Mouse (Mus musculus) embryo, embryonic 9.5 days (tissue): ENCODE results near the gene Ifna4.
"Not testable (repeated sequence)": the region's sequence is repeated elsewhere in the genome, so short reads cannot be mapped to it uniquely, and the experiment has no call there.

ENCODE experiments used
- DNase-seq: peaks from one replicate; pipeline ENCODE4 v3.0.0-alpha.2; 2017; ENCODE audit errors: extremely low spot score

The Ifna4 gene

DNA sequence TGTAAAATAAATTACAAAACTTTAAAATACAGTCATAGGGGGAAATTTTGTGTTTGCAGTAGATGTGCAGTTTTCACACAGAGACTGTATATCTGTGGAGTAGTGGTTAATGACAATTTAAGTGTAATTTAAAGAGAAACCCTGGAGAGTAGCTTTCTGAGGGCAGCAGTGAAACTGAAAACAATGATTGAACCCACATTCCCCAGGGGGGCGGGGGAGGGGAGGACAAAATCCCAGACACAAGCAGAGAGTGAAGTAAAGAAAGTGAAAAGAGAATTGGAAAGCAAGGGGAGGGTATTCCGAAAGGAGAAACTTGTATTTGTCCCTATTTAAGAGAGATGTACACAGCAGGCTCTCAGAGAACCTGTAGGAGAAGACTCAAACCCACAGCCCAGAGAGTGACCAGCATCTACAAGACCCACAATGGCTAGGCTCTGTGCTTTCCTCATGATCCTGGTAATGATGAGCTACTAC, at the start of gene Ifna4:
Gene Ifna4, plus strand, starts transcription at position 424 of the 474 bp plus-strand sequence.
- DNase-seq, result no peak

GRCm38 (mm10) chr4:88793936-88794675, 47.6 kb upstream of the Ifna4 start, which contains the start of gene Gm13275:
TSS of gene Gm13275 (plus strand) at chr4:88794487.
- not testable (repeated sequence) for DNase-seq

DNA sequence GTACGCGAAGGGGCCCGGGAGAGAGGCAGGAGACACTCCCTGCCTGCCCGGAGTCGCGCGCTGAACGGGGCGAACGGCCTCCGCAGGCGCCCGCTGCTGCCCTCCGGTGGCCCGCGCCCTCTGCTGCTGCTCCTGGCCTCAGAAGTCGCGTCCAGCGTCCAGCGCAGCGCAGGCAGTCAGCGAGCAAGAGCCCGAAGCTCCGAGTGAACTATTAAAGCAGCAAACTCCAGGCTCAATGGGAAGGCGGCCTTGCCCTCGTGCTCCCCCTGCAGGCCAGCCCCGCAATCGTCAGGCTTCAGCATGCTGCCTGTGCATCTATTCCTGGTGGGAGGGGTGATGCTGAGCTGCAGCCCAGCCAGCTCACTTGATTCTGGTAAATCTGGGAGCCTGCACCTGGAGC, 44.6 kb upstream of the Ifna4 start, which contains the start of gene Gm13279:
Gene Gm13279, plus strand, starts transcription at position 301 of the 400 bp plus-strand sequence.
- not testable (repeated sequence) for DNase-seq

- DNase-seq, result not testable (repeated sequence)
Observed at GRCm38 (mm10) chr4:88799365-88799764, 42.3 kb upstream of the Ifna4 start, which contains the start of gene Gm13285. TSS of gene Gm13285 (plus strand) at chr4:88799665.

DNA sequence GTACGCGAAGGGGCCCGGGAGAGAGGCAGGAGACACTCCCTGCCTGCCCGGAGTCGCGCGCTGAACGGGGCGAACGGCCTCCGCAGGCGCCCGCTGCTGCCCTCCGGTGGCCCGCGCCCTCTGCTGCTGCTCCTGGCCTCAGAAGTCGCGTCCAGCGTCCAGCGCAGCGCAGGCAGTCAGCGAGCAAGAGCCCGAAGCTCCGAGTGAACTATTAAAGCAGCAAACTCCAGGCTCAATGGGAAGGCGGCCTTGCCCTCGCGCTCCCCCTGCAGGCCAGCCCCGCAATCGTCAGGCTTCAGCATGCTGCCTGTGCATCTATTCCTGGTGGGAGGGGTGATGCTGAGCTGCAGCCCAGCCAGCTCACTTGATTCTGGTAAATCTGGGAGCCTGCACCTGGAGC, 38.7 kb upstream of the Ifna4 start, which contains the start of gene Gm13287:
Gene Gm13287, plus strand, starts transcription at position 301 of the 400 bp plus-strand sequence.
- DNase-seq, result not testable (repeated sequence)

DNA sequence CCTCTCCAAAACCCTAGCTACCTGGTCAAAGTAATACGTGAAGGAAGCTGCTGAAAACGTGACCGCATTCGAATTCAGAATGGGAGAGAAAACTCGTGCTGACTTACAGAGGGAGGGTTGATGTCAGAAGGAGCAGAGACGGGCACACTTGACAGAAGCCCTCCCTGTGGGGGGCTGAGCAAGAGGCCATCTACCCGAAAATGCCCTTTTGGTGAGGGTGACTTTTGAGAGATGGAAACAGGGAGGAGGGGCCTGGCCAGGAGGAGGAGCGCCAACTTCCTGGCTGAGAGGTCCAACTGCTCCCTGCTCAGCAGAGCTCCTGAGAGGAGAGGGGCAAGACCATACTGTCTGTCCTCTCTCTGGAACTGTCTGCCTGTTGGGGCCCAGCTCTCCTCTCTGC, 36.4 kb upstream of the Ifna4 start, which contains the start of gene Gm13288:
Gene Gm13288, plus strand, starts transcription at position 301 of the 400 bp plus-strand sequence.
- DNase-seq, result not testable (repeated sequence)

DNA sequence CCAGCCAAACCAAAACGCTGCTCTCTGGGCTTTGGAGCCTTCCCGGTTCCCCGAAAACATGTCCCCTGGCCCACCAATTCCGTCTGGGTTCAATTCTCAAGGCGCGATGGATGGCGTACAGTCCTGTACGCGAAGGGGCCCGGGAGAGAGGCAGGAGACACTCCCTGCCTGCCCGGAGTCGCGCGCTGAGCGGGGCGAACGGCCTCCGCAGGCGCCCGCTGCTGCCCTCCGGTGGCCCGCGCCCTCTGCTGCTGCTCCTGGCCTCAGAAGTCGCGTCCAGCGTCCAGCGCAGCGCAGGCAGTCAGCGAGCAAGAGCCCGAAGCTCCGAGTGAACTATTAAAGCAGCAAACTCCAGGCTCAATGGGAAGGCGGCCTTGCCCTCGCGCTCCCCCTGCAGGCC, 35.9 kb upstream of the Ifna4 start:
- not testable (repeated sequence) for DNase-seq

DNA sequence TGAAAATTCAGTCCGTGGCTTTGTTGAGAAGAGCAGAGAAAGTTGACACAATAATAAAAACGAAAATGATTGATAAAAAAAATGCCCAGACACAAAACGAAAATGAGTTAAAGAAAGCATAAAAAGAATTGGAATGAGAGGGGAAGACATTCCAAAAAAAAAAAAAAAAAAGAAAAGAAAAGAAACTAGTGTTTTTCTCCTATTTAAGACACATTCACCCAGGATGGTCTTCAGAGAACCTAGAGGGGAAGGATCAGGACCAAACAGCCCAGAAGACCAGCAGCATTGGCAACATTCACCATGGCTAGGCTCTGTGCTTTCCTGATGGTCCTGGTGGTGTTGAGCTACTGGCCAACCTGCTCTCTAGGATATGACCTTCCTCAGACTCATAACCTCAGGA, 25.7 kb upstream of the Ifna4 start, which contains the start of gene Ifna7:
Gene Ifna7, plus strand, starts transcription at position 301 of the 400 bp plus-strand sequence.
- no peak for DNase-seq

DNA sequence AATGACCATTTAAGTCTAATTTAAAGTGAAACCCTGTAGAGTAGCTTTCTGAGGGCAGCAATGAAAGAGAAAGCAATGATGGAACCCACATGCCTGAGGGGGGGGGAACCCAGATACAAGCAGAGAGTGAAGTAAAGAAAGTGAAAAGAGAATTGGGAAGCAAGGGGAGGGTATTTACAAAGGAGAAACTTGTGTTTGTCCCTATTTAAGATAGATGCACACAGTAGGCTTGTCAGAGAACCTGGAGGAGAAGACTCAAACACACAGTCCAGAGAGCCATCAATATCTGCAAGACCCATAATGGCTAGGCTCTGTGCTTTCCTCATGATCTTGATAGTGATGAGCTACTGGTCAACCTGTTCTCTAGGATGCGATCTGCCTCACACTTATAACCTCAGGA, 22.0 kb upstream of the Ifna4 start, which contains the start of gene Ifna11:
Gene Ifna11, plus strand, starts transcription at position 301 of the 400 bp plus-strand sequence.
- no peak for DNase-seq

- no peak for DNase-seq
Observed at GRCm38 (mm10) chr4:88822995-88823394, 18.7 kb upstream of the Ifna4 start.

DNA sequence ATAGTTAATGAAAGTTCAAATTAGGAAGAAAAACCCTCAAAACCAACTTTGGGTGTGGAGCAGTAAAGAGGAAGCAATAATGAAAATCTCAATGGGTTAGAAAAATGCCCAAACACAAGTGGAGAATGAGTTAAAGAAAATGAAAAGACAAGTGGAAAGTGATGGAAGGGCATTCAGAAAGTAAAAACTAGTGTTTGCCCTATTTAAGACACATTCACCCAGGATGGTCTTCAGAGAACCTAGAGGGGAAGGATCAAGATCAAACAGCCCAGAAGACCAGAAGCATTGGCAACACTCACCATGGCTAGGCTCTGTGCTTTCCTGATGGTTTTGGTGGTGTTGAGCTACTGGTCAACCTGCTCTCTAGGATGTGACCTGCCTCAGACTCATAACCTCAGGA, 14.5 kb upstream of the Ifna4 start, which contains the start of gene Ifna6:
Gene Ifna6, plus strand, starts transcription at position 301 of the 400 bp plus-strand sequence.
- not testable (repeated sequence) for DNase-seq

DNA sequence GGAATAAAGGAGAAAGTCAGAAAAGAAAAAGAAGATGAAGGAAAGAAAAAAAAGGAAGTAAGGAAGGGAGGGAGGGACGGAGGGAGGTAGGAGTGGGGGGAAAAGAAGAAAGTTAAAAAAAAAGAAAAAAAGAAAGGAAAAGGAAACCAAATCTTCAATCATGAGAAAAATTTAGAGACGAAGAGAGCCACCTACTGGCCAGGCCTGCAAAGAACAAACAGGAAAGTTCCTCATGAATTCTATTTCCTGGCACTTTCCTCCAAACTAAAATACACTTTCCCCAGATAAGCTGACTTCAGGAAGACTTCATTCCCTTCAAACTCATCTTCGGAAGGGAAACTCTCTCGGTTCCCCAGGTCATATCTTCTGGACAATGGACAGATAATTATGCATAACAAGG, 11.1 kb upstream of the Ifna4 start:
- no peak for DNase-seq

DNA sequence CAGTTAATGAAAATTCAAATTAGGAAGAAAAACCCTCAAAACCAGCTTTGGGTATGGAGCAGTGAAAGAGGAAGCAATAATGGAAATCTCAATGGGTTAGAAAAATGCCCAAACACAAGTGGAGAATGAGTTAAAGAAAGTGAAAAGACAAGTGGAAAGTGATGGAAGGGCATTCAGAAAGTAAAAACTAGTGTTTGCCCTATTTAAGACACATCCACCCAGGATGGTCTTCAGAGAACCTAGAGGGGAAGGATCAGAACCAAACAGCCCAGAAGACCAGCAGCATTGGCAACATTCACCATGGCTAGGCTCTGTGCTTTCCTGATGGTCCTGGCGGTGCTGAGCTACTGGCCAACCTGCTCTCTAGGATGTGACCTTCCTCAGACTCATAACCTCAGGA, 6.4 kb upstream of the Ifna4 start, which contains the start of gene Ifna5:
Gene Ifna5, plus strand, starts transcription at position 301 of the 400 bp plus-strand sequence.
- not testable (repeated sequence) for DNase-seq

GRCm38 (mm10) chr4:88838828-88839227, 2.8 kb upstream of the Ifna4 start:
- no peak for DNase-seq

- DNase-seq, result no peak
Observed at GRCm38 (mm10) chr4:88840058-88840457, 1.6 kb upstream of the Ifna4 start.

- no peak for DNase-seq
Observed at GRCm38 (mm10) chr4:88845334-88845733, 3.7 kb downstream of the Ifna4 start.

GRCm38 (mm10) chr4:88849698-88850097, 8.0 kb downstream of the Ifna4 start, which contains the start of gene Ifna1:
TSS of gene Ifna1 (plus strand) at chr4:88850087.
- DNase-seq, result no peak

DNA sequence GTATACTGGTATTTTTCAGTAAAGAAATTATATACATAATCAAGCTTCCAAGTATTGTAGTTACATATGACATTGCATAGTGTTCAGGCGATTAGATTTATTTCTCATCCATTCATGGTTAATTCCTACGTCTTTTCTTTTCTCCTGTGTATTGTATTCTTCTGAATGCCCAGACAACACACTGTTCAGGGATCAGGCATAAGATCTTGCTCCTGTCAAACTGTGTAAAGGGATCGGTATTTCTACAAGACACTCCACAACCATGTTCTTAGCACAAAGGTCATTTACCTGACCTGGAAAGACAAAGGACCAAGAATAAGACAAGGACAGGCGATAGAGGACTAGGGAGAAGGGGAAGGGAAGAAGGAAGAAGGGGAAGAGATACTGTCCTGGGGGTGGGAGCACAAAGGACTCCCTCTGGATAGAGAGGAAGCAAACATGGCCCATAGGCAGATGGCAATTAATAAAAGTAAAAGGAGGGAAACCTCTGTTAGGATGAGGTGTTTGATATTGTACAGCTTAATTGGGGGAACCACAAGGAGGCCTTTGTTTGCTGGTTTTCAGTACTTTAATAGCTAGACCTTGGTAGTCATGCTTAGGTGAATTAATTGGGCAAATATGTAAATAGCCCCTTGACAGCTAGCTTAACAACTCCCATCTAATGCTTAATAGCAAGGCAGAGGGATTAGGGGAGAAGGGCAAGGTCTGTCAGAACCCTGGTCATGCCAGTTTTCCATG, 9.5 kb downstream of the Ifna4 start:
- DNase-seq, result no peak

DNA sequence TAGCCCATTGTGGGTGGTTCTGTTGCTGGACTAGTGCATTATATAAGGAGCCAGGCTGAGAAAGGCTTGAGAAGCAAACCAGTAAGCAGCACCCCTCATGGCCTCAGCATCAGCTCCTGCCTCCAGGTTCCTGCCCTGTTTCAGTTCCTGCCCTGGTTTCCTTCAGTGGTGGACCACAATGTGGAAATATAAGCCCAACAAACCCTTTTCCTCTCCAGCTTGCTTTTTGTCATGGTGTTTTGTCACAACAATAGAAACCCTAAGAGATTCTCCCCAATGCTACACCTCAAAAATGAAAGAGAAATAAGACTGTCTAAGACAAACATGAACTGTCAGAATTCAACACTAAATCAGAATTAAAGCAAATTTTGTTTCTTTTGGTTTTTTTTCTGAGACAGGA, 17.6 kb downstream of the Ifna4 start:
- no peak for DNase-seq

- DNase-seq, result no peak
Observed at GRCm38 (mm10) chr4:88863309-88863708, 21.6 kb downstream of the Ifna4 start.

- no peak for DNase-seq
Observed at GRCm38 (mm10) chr4:88864599-88864998, 22.9 kb downstream of the Ifna4 start.

DNA sequence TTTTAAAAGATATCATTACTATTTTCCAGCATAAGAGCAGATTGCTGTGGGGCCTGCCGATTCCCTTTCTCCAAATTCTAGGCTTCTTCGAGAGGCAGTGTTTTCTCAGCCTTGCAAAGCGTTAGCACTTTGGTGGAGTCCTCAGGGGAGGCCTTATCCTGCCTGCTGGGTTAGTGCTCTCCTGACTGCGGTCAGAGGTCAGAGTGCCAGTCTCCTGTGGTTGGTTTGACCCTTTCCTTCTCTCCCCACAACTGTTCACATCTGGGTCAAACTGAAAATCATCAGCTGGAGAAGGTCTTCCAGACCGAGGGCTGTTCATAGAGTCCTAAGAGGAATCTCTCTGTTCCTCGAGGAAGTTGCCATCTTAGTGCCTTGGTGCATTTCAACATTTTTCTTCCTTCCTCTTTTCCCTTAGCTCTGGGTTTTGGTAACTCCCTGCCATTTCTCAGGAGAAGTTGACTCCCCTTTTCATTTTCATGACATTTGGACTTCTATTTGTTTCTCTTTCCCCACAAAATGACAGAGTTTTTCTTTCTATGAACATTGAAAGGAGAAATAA, 23.4 kb downstream of the Ifna4 start:
- no peak for DNase-seq
